Mouse (Mus musculus) liver, embryonic 12.5 days (tissue): Measurements from ENCODE around the gene Babam2. TPM values are rescaled to one million over a fixed set of nuclear protein-coding genes. Genes with fewer than 3 reads are reported as not detected.
"Not testable (repeated sequence)": the region's sequence is repeated elsewhere in the genome, so short reads cannot be mapped to it uniquely, and the experiment has no call there.

Experiments used
- ATAC-seq: fragments of 200-750 bp; cut with Nextera tagmentation; 2 replicates; pipeline ENCODE4 v1.8.0; 2017; ENCODE audit warnings: moderate number of reproducible peaks, mild to moderate bottlenecking, moderate library complexity
- H3K27ac ChIP-seq: fragments of 300-500 bp; sonication (generic); 2 replicates; pipeline ENCODE4 v1.5.1; 2016; ENCODE audit warnings: mild to moderate bottlenecking
- H3K27me3 ChIP-seq: fragments of 300-500 bp; sonication (generic); replicated peaks from 2 replicates; pipeline ENCODE4 v1.6.1; 2016; ENCODE audit warnings: mild to moderate bottlenecking, moderate library complexity
- H3K36me3 ChIP-seq: fragments of 300-500 bp; sonication (generic); 2 replicates; pipeline ENCODE4 v1.6.1; 2016; ENCODE audit warnings: mild to moderate bottlenecking, moderate library complexity
- H3K4me1 ChIP-seq: fragments of 300-500 bp; sonication (generic); 2 replicates; pipeline ENCODE4 v1.6.1; 2016
- H3K4me2 ChIP-seq: fragments of 300-500 bp; sonication (generic); 2 replicates; pipeline ENCODE4 v1.6.1; 2016; ENCODE audit warnings: mild to moderate bottlenecking, moderate library complexity
- H3K4me3 ChIP-seq: fragments of 300-500 bp; sonication (generic); 2 replicates; pipeline ENCODE4 v1.5.1; 2016; ENCODE audit warnings: mild to moderate bottlenecking, moderate library complexity
- H3K9ac ChIP-seq: fragments of 300-500 bp; sonication (generic); 2 replicates; pipeline ENCODE4 v1.6.1; 2016; ENCODE audit warnings: mild to moderate bottlenecking, moderate library complexity
- H3K9me3 ChIP-seq: fragments of 300-500 bp; sonication (generic); replicated peaks from 2 replicates; pipeline ENCODE4 v1.6.1; 2016; ENCODE audit warnings: mild to moderate bottlenecking, moderate library complexity
- WGBS: fragments of 180-500 bp; shearing (Covaris S2); methylation state at CpG from one replicate; pipeline ENCODE4 v1.1.7; 2016; ENCODE audit not compliant: insufficient replicate concordance; 5-methylcytosine and 5-hydroxymethylcytosine counted together
- polyA plus RNA-seq: library from polyadenylated mRNA; unstranded; fragments of >200 nt; fragmentation: Nextera tagmentation; extraction: Ambion mirVana; gene quantifications from 2 replicates; pipeline ENCODE4 v1.2.1, GENCODE M21; 2016

The Babam2 gene
- polyA plus RNA-seq, 1 experiment from 2014 or later = 41.3 TPM

GRCm38 (mm10) chr5:31846971-31847370 lies 149.5 kb downstream of the Babam2 start:
- no peak overlapping the region for H3K9ac ChIP-seq
- no peaks in the 10 kb centered on the region for H3K27me3 ChIP-seq
- no peak for ATAC-seq
- no peaks in the 10 kb centered on the region for H3K4me1 ChIP-seq
- H3K27ac ChIP-seq = no peak overlapping the region
- H3K9me3 ChIP-seq = no peaks in the 10 kb centered on the region
- H3K4me3 ChIP-seq = no peak overlapping the region
- H3K4me2 ChIP-seq = no peak overlapping the region
- H3K36me3 ChIP-seq = no peaks in the 10 kb centered on the region

- no peak for ATAC-seq
- H3K4me2 ChIP-seq = no peak overlapping the region
Observed at GRCm38 (mm10) chr5:31848995-31849394, 151.5 kb downstream of the Babam2 start.

GRCm38 (mm10) chr5:31852786-31853185 lies 155.3 kb downstream of the Babam2 start:
- ATAC-seq = no peak
- Histone ChIP-seq H3K4me2 (no peak overlapping the region), H3K4me3 (no peak overlapping the region), H3K27me3 (no peaks in the 10 kb centered on the region), H3K4me1 (no peaks in the 10 kb centered on the region), H3K27ac (no peak overlapping the region), H3K9me3 (no peaks in the 10 kb centered on the region), H3K36me3 (no peaks in the 10 kb centered on the region), H3K9ac (no peak overlapping the region)
- WGBS = 75% methylated on average over 1 of the region's 1 CpGs

More at GRCm38 (mm10) chr5:31848995-31849394, 151.5 kb downstream of the Babam2 start:
- no peaks in the 10 kb centered on the region for H3K36me3 ChIP-seq
- no peak overlapping the region for H3K9ac ChIP-seq
- no peak overlapping the region for H3K4me3 ChIP-seq
- no peaks in the 10 kb centered on the region for H3K9me3 ChIP-seq
- H3K27ac ChIP-seq = no peak overlapping the region
- no peaks in the 10 kb centered on the region for H3K4me1 ChIP-seq
- no peaks in the 10 kb centered on the region for H3K27me3 ChIP-seq

GRCm38 (mm10) chr5:31853831-31854230 lies 156.3 kb downstream of the Babam2 start:
- WGBS = 86% methylated on average over 1 of the region's 1 CpGs
- Histone ChIP-seq H3K4me2 (no peak overlapping the region), H3K4me3 (no peak overlapping the region), H3K9me3 (no peaks in the 10 kb centered on the region), H3K36me3 (no peaks in the 10 kb centered on the region), H3K4me1 (no peaks in the 10 kb centered on the region), H3K9ac (no peak overlapping the region), H3K27me3 (no peaks in the 10 kb centered on the region), H3K27ac (no peak overlapping the region)
- no peak for ATAC-seq

GRCm38 (mm10) chr5:31858877-31859276 lies 161.4 kb downstream of the Babam2 start:
- not testable (repeated sequence) for H3K9me3 ChIP-seq, ATAC-seq, H3K4me1 ChIP-seq, H3K4me3 ChIP-seq, H3K4me2 ChIP-seq, H3K27me3 ChIP-seq, H3K27ac ChIP-seq, H3K9ac ChIP-seq, H3K36me3 ChIP-seq
- WGBS = 81% methylated on average over 10 of the region's 10 CpGs

- no peak overlapping the region for H3K27ac ChIP-seq
Observed at GRCm38 (mm10) chr5:31860426-31860825, 162.9 kb downstream of the Babam2 start.

GRCm38 (mm10) chr5:31860831-31861624 lies 163.5 kb downstream of the Babam2 start:
- WGBS = 61% methylated on average over 5 of the region's 5 CpGs
- H3K27me3 ChIP-seq = no peaks in the 10 kb centered on the region
- ATAC-seq = no peak

More at GRCm38 (mm10) chr5:31860426-31860825, 162.9 kb downstream of the Babam2 start:
- H3K36me3 ChIP-seq = no peaks in the 10 kb centered on the region
- H3K4me2 ChIP-seq = no peak overlapping the region
- H3K9ac ChIP-seq = no peak overlapping the region
- no peak overlapping the region for H3K4me3 ChIP-seq
- ATAC-seq = no peak
- WGBS = 42% methylated on average over 1 of the region's 1 CpGs
- no peaks in the 10 kb centered on the region for H3K27me3 ChIP-seq
- peaks cover 8% of the 10 kb centered on the region for H3K4me1 ChIP-seq
- H3K9me3 ChIP-seq = no peaks in the 10 kb centered on the region

GRCm38 (mm10) chr5:31862753-31863468 lies 165.4 kb downstream of the Babam2 start:
- H3K27me3 ChIP-seq = no peaks in the 10 kb centered on the region
- no peak overlapping the region for H3K27ac ChIP-seq
- peaks cover 8% of the 10 kb centered on the region for H3K4me1 ChIP-seq
- H3K36me3 ChIP-seq = no peaks in the 10 kb centered on the region
- WGBS = 71% methylated on average over 1 of the region's 1 CpGs
- no peak overlapping the region for H3K4me3 ChIP-seq
- no peak for ATAC-seq
- no peak overlapping the region for H3K4me2 ChIP-seq
- no peaks in the 10 kb centered on the region for H3K9me3 ChIP-seq
- H3K9ac ChIP-seq = no peak overlapping the region

More at GRCm38 (mm10) chr5:31860831-31861624, 163.5 kb downstream of the Babam2 start:
- Histone ChIP-seq H3K36me3 (no peaks in the 10 kb centered on the region), H3K9me3 (no peaks in the 10 kb centered on the region), H3K27ac (no peak overlapping the region), H3K4me2 (no peak overlapping the region), H3K9ac (no peak overlapping the region), H3K4me1 (peaks cover 8% of the 10 kb centered on the region), H3K4me3 (no peak overlapping the region)

GRCm38 (mm10) chr5:31864095-31864494 lies 166.6 kb downstream of the Babam2 start:
- Histone ChIP-seq H3K9ac (no peak overlapping the region), H3K4me2 (no peak overlapping the region), H3K36me3 (no peaks in the 10 kb centered on the region), H3K4me1 (peaks cover 8% of the 10 kb centered on the region), H3K27ac (no peak overlapping the region), H3K27me3 (no peaks in the 10 kb centered on the region), H3K9me3 (no peaks in the 10 kb centered on the region), H3K4me3 (no peak overlapping the region)
- ATAC-seq = no peak
- 59% methylated on average over 2 of the region's 2 CpGs for WGBS

GRCm38 (mm10) chr5:31866071-31866470 lies 168.6 kb downstream of the Babam2 start:
- Histone ChIP-seq H3K4me3 (no peak overlapping the region), H3K36me3 (no peaks in the 10 kb centered on the region), H3K27me3 (no peaks in the 10 kb centered on the region), H3K27ac (no peak overlapping the region), H3K9ac (no peak overlapping the region), H3K4me1 (peaks cover 3% of the 10 kb centered on the region), H3K4me2 (no peak overlapping the region), H3K9me3 (no peaks in the 10 kb centered on the region)
- WGBS = 52% methylated on average over 3 of the region's 3 CpGs
- no peak for ATAC-seq

GRCm38 (mm10) chr5:31870856-31871520 lies 173.5 kb downstream of the Babam2 start:
- Histone ChIP-seq H3K4me3 (no peak overlapping the region), H3K4me1 (no peaks in the 10 kb centered on the region), H3K4me2 (no peak overlapping the region), H3K9me3 (no peaks in the 10 kb centered on the region), H3K27me3 (no peaks in the 10 kb centered on the region), H3K9ac (no peak overlapping the region), H3K27ac (no peak overlapping the region), H3K36me3 (no peaks in the 10 kb centered on the region)
- WGBS = 51% methylated on average over 8 of the region's 8 CpGs
- no peak for ATAC-seq

GRCm38 (mm10) chr5:31873328-31873727 lies 175.8 kb downstream of the Babam2 start:
- no peaks in the 10 kb centered on the region for H3K27me3 ChIP-seq
- H3K4me3 ChIP-seq = no peak overlapping the region
- no peak overlapping the region for H3K9ac ChIP-seq
- WGBS = 86% methylated on average over 2 of the region's 2 CpGs
- no peak overlapping the region for H3K4me2 ChIP-seq
- H3K36me3 ChIP-seq = no peaks in the 10 kb centered on the region
- no peak for ATAC-seq
- H3K4me1 ChIP-seq = no peaks in the 10 kb centered on the region
- H3K27ac ChIP-seq = no peak overlapping the region
- no peaks in the 10 kb centered on the region for H3K9me3 ChIP-seq
